Mouse (Mus musculus) embryonic facial prominence, embryonic 13.5 days (tissue): ENCODE results near the gene Ldlr. TPM values are rescaled to one million over a fixed set of nuclear protein-coding genes. Genes with fewer than 3 reads are reported as not detected.

Source experiments
- ATAC-seq: fragments of 200-750 bp; cut with Nextera tagmentation; 2 replicates; pipeline ENCODE4 v1.8.0; 2017; ENCODE audit warnings: low read depth; ENCODE audit not compliant: insufficient number of reproducible peaks, insufficient read depth, low FRiP score, low TSS enrichment
- H3K27ac ChIP-seq: fragments of 300-500 bp; sonication (generic); 2 replicates; pipeline ENCODE4 v1.5.1; 2015; ENCODE audit warnings: moderate library complexity, mild to moderate bottlenecking, inconsistent platforms
- H3K27me3 ChIP-seq: fragments of 300-500 bp; sonication (generic); 2 replicates; pipeline ENCODE4 v1.6.1; 2015; ENCODE audit warnings: mild to moderate bottlenecking, inconsistent platforms
- H3K36me3 ChIP-seq: fragments of 300-500 bp; sonication (generic); 2 replicates; pipeline ENCODE4 v1.6.1; 2015; ENCODE audit warnings: mild to moderate bottlenecking, inconsistent platforms
- H3K4me1 ChIP-seq: fragments of 300-500 bp; sonication (generic); 2 replicates; pipeline ENCODE4 v1.6.1; 2015; ENCODE audit warnings: inconsistent platforms
- H3K4me2 ChIP-seq: fragments of 300-500 bp; sonication (generic); 2 replicates; pipeline ENCODE4 v1.6.1; 2015; ENCODE audit warnings: moderate library complexity, mild to moderate bottlenecking, inconsistent platforms
- H3K4me3 ChIP-seq: fragments of 300-500 bp; sonication (generic); 2 replicates; pipeline ENCODE4 v1.5.1; 2015; ENCODE audit warnings: mild to moderate bottlenecking, inconsistent platforms
- H3K9ac ChIP-seq: fragments of 300-500 bp; sonication (generic); 2 replicates; pipeline ENCODE4 v1.6.1; 2015; ENCODE audit warnings: mild to moderate bottlenecking, inconsistent platforms
- H3K9me3 ChIP-seq: fragments of 300-500 bp; sonication (generic); 2 replicates; pipeline ENCODE4 v1.6.1; 2016; ENCODE audit warnings: inconsistent platforms
- WGBS: fragments of 180-500 bp; shearing (Covaris S2); methylation state at CpG from one replicate; pipeline ENCODE4 v1.1.7; 2015; ENCODE audit warnings: mixed read lengths; 5-methylcytosine and 5-hydroxymethylcytosine counted together
- polyA plus RNA-seq: library from polyadenylated mRNA; unstranded; fragments of >200 nt; fragmentation: Nextera tagmentation; extraction: Ambion mirVana; gene quantifications from 2 replicates; pipeline ENCODE4 v1.2.1, GENCODE M21; 2015

Gene Ldlr
- polyA plus RNA-seq, 1 experiment from 2014 or later: 37.3 TPM

GRCm38 (mm10) chr9:21747238-21747774 lies 24.0 kb downstream of the Ldlr start:
- Histone ChIP-seq H3K9me3 (no peaks in the 10 kb centered on the region), H3K36me3 (peaks cover 79% of the 10 kb centered on the region), H3K27me3 (no peaks in the 10 kb centered on the region), H3K27ac (no peak overlapping the region), H3K4me2 (no peak overlapping the region), H3K9ac (no peak overlapping the region), H3K4me1 (peaks cover 6% of the 10 kb centered on the region), H3K4me3 (no peak overlapping the region)
- WGBS: 88% methylated on average over 3 of the region's 3 CpGs
- ATAC-seq: no peak

- peaks cover 72% of the 10 kb centered on the region for H3K36me3 ChIP-seq
- H3K9me3 ChIP-seq: no peaks in the 10 kb centered on the region
- H3K27ac ChIP-seq: no peak overlapping the region
- no peak for ATAC-seq
- H3K4me2 ChIP-seq: no peak overlapping the region
- no peak overlapping the region for H3K4me3 ChIP-seq
- peaks cover 9% of the 10 kb centered on the region for H3K4me1 ChIP-seq
- WGBS: 79% methylated on average over 7 of the region's 7 CpGs
- no peaks in the 10 kb centered on the region for H3K27me3 ChIP-seq
- H3K9ac ChIP-seq: no peak overlapping the region
Observed at GRCm38 (mm10) chr9:21748033-21748432, 24.8 kb downstream of the Ldlr start.

- Histone ChIP-seq H3K9ac (no peak overlapping the region), H3K4me3 (no peak overlapping the region), H3K36me3 (peaks cover 71% of the 10 kb centered on the region), H3K4me2 (no peak overlapping the region), H3K9me3 (no peaks in the 10 kb centered on the region), H3K27ac (no peak overlapping the region; the same call in 1 of the 2 replicates), H3K27me3 (no peaks in the 10 kb centered on the region), H3K4me1 (peaks cover 9% of the 10 kb centered on the region)
- no peak for ATAC-seq
- 87% methylated on average over 10 of the region's 10 CpGs for WGBS
Observed at GRCm38 (mm10) chr9:21748491-21748890, 25.2 kb downstream of the Ldlr start.

GRCm38 (mm10) chr9:21749382-21750118 lies 26.3 kb downstream of the Ldlr start:
- H3K4me2 ChIP-seq: no peak overlapping the region
- H3K9ac ChIP-seq: no peak overlapping the region
- WGBS: 78% methylated on average over 6 of the region's 6 CpGs
- no peak overlapping the region for H3K4me3 ChIP-seq
- ATAC-seq: no peak
- peaks cover 13% of the 10 kb centered on the region for H3K4me1 ChIP-seq
- H3K27ac ChIP-seq: no peak overlapping the region; the same call in 1 of the 2 replicates
- H3K27me3 ChIP-seq: no peaks in the 10 kb centered on the region
- H3K9me3 ChIP-seq: no peaks in the 10 kb centered on the region
- peaks cover 67% of the 10 kb centered on the region for H3K36me3 ChIP-seq

- Histone ChIP-seq H3K36me3 (peaks cover 61% of the 10 kb centered on the region), H3K27ac (no peak overlapping the region), H3K9me3 (no peaks in the 10 kb centered on the region), H3K4me2 (no peak overlapping the region), H3K4me1 (peaks cover 13% of the 10 kb centered on the region), H3K27me3 (no peaks in the 10 kb centered on the region), H3K9ac (no peak overlapping the region), H3K4me3 (no peak overlapping the region)
- 65% methylated on average over 3 of the region's 3 CpGs for WGBS
- no peak for ATAC-seq
Observed at GRCm38 (mm10) chr9:21750370-21750769, 27.1 kb downstream of the Ldlr start.

- no peak overlapping the region for H3K4me2 ChIP-seq
- no peak overlapping the region for H3K4me3 ChIP-seq
- no peaks in the 10 kb centered on the region for H3K9me3 ChIP-seq
- peak overlapping the region; percentile 78; the same call in 1 of the 2 replicates for H3K27ac ChIP-seq
- H3K27me3 ChIP-seq: no peaks in the 10 kb centered on the region
- H3K4me1 ChIP-seq: peaks cover 13% of the 10 kb centered on the region
- ATAC-seq: no peak
- H3K9ac ChIP-seq: no peak overlapping the region
- peaks cover 59% of the 10 kb centered on the region for H3K36me3 ChIP-seq
- WGBS: 76% methylated on average over 6 of the region's 6 CpGs
Observed at GRCm38 (mm10) chr9:21751347-21751746, 28.1 kb downstream of the Ldlr start.

GRCm38 (mm10) chr9:21752252-21752792 lies 29.0 kb downstream of the Ldlr start:
- H3K9ac ChIP-seq: peak overlapping the region; percentile 33; the same call in 1 of the 2 replicates
- no peaks in the 10 kb centered on the region for H3K9me3 ChIP-seq
- no peaks in the 10 kb centered on the region for H3K27me3 ChIP-seq
- 38% methylated on average over 10 of the region's 10 CpGs for WGBS
- H3K36me3 ChIP-seq: peaks cover 59% of the 10 kb centered on the region
- H3K27ac ChIP-seq: peak overlapping the region; percentile 78
- ATAC-seq: peak; percentile 38
- H3K4me3 ChIP-seq: no peak overlapping the region
- no peak overlapping the region for H3K4me2 ChIP-seq
- peaks cover 13% of the 10 kb centered on the region for H3K4me1 ChIP-seq

GRCm38 (mm10) chr9:21754003-21754402 lies 30.7 kb downstream of the Ldlr start:
- 89% methylated on average over 2 of the region's 2 CpGs for WGBS
- Histone ChIP-seq H3K4me2 (no peak overlapping the region), H3K27ac (no peak overlapping the region), H3K9ac (no peak overlapping the region), H3K9me3 (no peaks in the 10 kb centered on the region), H3K27me3 (no peaks in the 10 kb centered on the region), H3K4me1 (peaks cover 20% of the 10 kb centered on the region), H3K4me3 (no peak overlapping the region), H3K36me3 (peaks cover 45% of the 10 kb centered on the region)
- no peak for ATAC-seq

- H3K36me3 ChIP-seq: peaks cover 38% of the 10 kb centered on the region
- H3K27ac ChIP-seq: no peak overlapping the region; the same call in 1 of the 2 replicates
Observed at GRCm38 (mm10) chr9:21754516-21755321, 31.4 kb downstream of the Ldlr start.

GRCm38 (mm10) chr9:21758576-21759529 lies 35.6 kb downstream of the Ldlr start:
- peak overlapping the region; percentile 81 for H3K9ac ChIP-seq
- ATAC-seq: no peak
- 57% methylated on average over 14 of the region's 14 CpGs for WGBS

More at GRCm38 (mm10) chr9:21754516-21755321, 31.4 kb downstream of the Ldlr start:
- H3K4me2 ChIP-seq: no peak overlapping the region
- no peak overlapping the region for H3K9ac ChIP-seq
- H3K9me3 ChIP-seq: no peaks in the 10 kb centered on the region
- H3K27me3 ChIP-seq: no peaks in the 10 kb centered on the region
- no peak overlapping the region for H3K4me3 ChIP-seq
- no peak for ATAC-seq
- H3K4me1 ChIP-seq: peaks cover 26% of the 10 kb centered on the region
- 79% methylated on average over 13 of the region's 13 CpGs for WGBS

More at GRCm38 (mm10) chr9:21758576-21759529, 35.6 kb downstream of the Ldlr start:
- H3K9me3 ChIP-seq: no peaks in the 10 kb centered on the region
- peaks cover 29% of the 10 kb centered on the region for H3K36me3 ChIP-seq
- no peaks in the 10 kb centered on the region for H3K27me3 ChIP-seq
- H3K4me2 ChIP-seq: peak overlapping the region; percentile 80
- 0 out of 2 replicates have a peak overlapping the region, but pooled peaks have one; percentile 60 for H3K27ac ChIP-seq
- H3K4me1 ChIP-seq: peaks cover 21% of the 10 kb centered on the region
- peak overlapping the region; percentile 85 for H3K4me3 ChIP-seq
